Mouse (Mus musculus): ENCODE results near the gene Gm49368. TPM values are rescaled to one million over a fixed set of nuclear protein-coding genes. Genes with fewer than 3 reads are reported as not detected.

Gene Gm49368
- polyA plus RNA-seq, 1 experiment from 2014 or later: not detected

DNA sequence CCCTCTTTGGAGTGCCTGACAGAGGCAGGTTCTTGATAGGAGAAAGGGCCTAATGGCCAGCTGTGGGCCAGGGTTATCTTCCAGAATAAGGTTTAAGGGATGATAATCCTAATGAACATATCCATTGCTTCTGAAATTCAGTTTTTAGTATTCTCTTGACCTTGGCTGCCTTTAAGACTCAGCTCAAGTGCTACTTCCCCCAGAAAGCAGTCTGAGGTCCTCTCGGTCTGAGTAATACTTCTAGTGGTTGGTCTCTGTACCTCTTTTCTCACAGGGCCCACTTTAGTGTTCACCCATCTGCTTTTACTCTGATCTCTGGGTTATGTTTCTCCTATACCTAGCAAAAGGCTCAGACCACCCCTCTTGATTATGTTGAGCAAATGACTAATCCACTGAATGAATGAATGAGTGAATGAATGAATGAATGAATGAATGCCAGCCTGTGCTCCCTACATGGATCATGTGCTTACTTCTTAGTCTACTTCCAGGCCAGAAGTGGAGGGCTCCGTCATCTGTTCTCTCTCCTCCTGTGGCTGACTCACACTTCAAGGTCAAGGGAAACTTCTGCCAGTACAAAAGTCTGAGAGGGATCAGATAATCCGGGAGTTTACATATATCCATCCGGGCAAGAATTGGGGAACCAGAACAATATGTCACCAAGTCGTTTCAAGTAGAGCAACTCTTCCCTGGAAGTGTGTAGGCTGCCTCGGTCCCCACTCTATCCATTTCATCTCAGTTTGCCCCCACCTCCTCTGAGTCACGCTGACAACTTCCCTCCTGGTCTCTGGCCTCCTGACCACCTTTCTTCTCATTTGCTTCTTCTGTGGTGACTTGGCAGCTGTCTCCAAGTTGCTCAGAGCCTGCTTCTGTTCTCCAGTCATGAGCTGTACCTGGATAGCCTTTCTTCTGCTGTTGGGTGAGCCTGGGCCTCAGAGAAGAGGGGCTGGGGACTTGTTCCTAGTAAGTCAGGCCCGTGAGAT lies 66.5 kb downstream of the Gm49368 start, which contains the start of gene Itgax:
Itgax (plus strand) TSS at position 807 of the 980 bp plus-strand sequence.
- no peak for ATAC-seq (replicated peaks; ENCODE audit: insufficient number of reproducible peaks, low FRiP score, low TSS enrichment)
- no peaks in the 10 kb centered on the region for H3K36me3 ChIP-seq (ENCODE audit: control insufficient read depth, insufficient read depth, low read length)
- H3K4me3 ChIP-seq (ENCODE audit: low read depth, low read length): no peak within 1 kb of the TSS
- WGBS (ENCODE audit: insufficient replicate concordance): 56% methylated on average over 8 of the region's 8 CpGs
- H3K4me2 ChIP-seq: no peak within 1 kb of the TSS
- H3K4me1 ChIP-seq (ENCODE audit: control insufficient read depth, insufficient read depth, low read length): peaks cover 5% of the 10 kb centered on the region; the same call in 1 of the 2 replicates
- no peaks in the 10 kb centered on the region for H3K27me3 ChIP-seq (ENCODE audit: control insufficient read depth, insufficient read depth, low read length)
- H3K9me3 ChIP-seq (replicated peaks; ENCODE audit: control insufficient read depth, low read length): no peaks in the 10 kb centered on the region
- no peak within 1 kb of the TSS for H3K27ac ChIP-seq (ENCODE audit: low read depth, low read length)
- no peak within 1 kb of the TSS for H3K9ac ChIP-seq (ENCODE audit: low read depth, low read length)

DNA sequence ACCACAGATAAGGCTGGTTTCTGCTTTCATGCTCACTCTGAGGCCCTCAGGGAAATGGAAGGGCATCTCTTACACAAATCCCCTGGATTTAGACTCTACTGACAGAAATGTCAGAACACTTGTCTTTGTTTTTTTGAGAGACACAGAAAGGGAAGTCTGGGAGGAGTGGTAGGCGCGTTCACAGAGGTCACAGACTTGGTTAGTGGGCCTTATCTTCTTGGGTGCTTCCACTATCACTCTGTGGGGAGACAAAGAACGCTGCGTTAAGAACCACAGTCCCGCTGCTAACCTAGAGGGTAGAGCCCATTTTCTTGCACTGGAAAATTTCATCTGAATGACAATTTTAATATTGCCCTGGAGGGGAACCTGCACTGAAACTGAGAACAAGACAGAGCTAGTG lies 69.7 kb downstream of the Gm49368 start:
- H3K4me2 ChIP-seq: no peak overlapping the region
- 38% methylated on average over 5 of the region's 5 CpGs for WGBS (ENCODE audit: insufficient replicate concordance)
- H3K9me3 ChIP-seq (replicated peaks; ENCODE audit: control insufficient read depth, low read length): no peaks in the 10 kb centered on the region
- no peaks in the 10 kb centered on the region for H3K27me3 ChIP-seq (ENCODE audit: control insufficient read depth, insufficient read depth, low read length)
- no peak overlapping the region for H3K4me3 ChIP-seq (ENCODE audit: low read depth, low read length)
- no peaks in the 10 kb centered on the region for H3K36me3 ChIP-seq (ENCODE audit: control insufficient read depth, insufficient read depth, low read length)
- no peak overlapping the region for H3K27ac ChIP-seq (ENCODE audit: low read depth, low read length)
- no peak overlapping the region for H3K9ac ChIP-seq (ENCODE audit: low read depth, low read length)
- ATAC-seq (replicated peaks; ENCODE audit: insufficient number of reproducible peaks, low FRiP score, low TSS enrichment): no peak
- H3K4me1 ChIP-seq (ENCODE audit: control insufficient read depth, insufficient read depth, low read length): peaks cover 5% of the 10 kb centered on the region; the same call in 1 of the 2 replicates

DNA sequence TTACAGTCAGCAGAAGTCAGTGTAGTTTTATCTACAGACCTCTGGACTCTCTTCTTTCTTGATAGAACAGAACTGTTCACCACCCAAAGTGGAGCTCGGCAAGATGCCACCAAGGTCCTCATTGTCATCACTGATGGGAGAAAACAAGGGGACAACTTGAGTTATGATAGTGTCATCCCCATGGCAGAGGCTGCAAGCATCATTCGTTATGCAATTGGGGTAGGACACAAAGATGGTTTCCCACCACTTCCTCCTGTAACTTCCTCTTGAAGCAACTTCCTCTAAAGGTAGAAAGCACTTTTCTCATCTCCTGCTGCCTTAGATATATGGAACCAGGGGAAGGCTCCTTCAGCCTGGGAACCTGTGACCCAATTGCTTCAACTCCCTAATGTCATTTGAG lies 71.1 kb downstream of the Gm49368 start:
- no peaks in the 10 kb centered on the region for H3K4me1 ChIP-seq (ENCODE audit: control insufficient read depth, insufficient read depth, low read length)
- ATAC-seq (replicated peaks; ENCODE audit: insufficient number of reproducible peaks, low FRiP score, low TSS enrichment): no peak
- H3K4me2 ChIP-seq: no peak overlapping the region
- no peak overlapping the region for H3K27ac ChIP-seq (ENCODE audit: low read depth, low read length)
- no peak overlapping the region for H3K9ac ChIP-seq (ENCODE audit: low read depth, low read length)
- no peaks in the 10 kb centered on the region for H3K27me3 ChIP-seq (ENCODE audit: control insufficient read depth, insufficient read depth, low read length)
- WGBS (ENCODE audit: insufficient replicate concordance): 78% methylated on average over 2 of the region's 2 CpGs
- H3K36me3 ChIP-seq (ENCODE audit: control insufficient read depth, insufficient read depth, low read length): no peaks in the 10 kb centered on the region
- H3K4me3 ChIP-seq (ENCODE audit: low read depth, low read length): no peak overlapping the region
- H3K9me3 ChIP-seq (replicated peaks; ENCODE audit: control insufficient read depth, low read length): no peaks in the 10 kb centered on the region

DNA sequence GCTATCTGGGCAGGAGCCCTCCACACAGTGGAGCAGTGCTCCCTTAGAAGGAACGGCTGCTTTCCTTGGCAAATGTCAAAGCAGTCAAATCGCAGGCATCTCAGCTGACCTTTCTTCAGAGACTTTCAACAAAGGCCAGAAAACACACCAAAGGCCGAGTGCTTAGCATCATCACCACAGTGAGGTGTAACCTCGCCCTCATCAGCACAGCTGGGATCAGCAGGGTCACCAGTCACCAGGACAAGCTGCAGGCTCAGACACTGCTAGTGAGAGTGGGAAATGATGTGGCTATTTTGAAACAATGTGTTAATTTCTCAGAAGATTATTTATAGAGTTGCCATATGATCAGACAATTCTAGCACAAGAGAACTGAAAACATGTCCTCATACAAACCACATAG lies 74.4 kb downstream of the Gm49368 start:
- Histone ChIP-seq H3K9ac (ENCODE audit: low read depth, low read length) (no peak overlapping the region), H3K27me3 (ENCODE audit: control insufficient read depth, insufficient read depth, low read length) (no peaks in the 10 kb centered on the region), H3K4me3 (ENCODE audit: low read depth, low read length) (no peak overlapping the region), H3K36me3 (ENCODE audit: control insufficient read depth, insufficient read depth, low read length) (no peaks in the 10 kb centered on the region), H3K4me2 (no peak overlapping the region), H3K4me1 (ENCODE audit: control insufficient read depth, insufficient read depth, low read length) (no peaks in the 10 kb centered on the region), H3K27ac (ENCODE audit: low read depth, low read length) (no peak overlapping the region), H3K9me3 (replicated peaks; ENCODE audit: control insufficient read depth, low read length) (no peaks in the 10 kb centered on the region)
- 46% methylated on average over 4 of the region's 4 CpGs for WGBS (ENCODE audit: insufficient replicate concordance)
- no peak for ATAC-seq (replicated peaks; ENCODE audit: insufficient number of reproducible peaks, low FRiP score, low TSS enrichment)

DNA sequence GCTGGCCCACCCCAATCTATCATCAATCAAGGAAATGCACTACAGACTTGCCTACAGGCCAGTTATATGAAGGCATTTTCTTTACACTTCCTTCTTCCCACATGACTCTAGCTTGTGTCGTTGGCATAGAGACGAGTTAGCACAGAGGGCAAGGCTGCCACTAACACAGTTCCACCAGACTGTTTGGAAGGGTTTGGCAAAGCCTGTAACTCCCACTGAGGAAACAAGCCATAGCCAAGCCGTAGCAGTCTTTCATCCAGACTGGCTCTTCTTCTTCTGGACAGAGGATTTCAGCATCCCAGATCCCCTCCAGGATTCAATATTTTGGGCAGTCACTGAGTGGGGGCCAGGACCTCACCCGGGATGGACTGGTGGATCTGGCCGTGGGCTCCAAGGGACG lies 77.1 kb downstream of the Gm49368 start:
- Histone ChIP-seq H3K4me1 (ENCODE audit: control insufficient read depth, insufficient read depth, low read length) (no peaks in the 10 kb centered on the region), H3K9ac (ENCODE audit: low read depth, low read length) (no peak overlapping the region), H3K27me3 (ENCODE audit: control insufficient read depth, insufficient read depth, low read length) (no peaks in the 10 kb centered on the region), H3K36me3 (ENCODE audit: control insufficient read depth, insufficient read depth, low read length) (no peaks in the 10 kb centered on the region), H3K4me3 (ENCODE audit: low read depth, low read length) (no peak overlapping the region), H3K9me3 (replicated peaks; ENCODE audit: control insufficient read depth, low read length) (no peaks in the 10 kb centered on the region), H3K4me2 (no peak overlapping the region), H3K27ac (ENCODE audit: low read depth, low read length) (no peak overlapping the region)
- 89% methylated on average over 6 of the region's 6 CpGs for WGBS (ENCODE audit: insufficient replicate concordance)
- ATAC-seq (replicated peaks; ENCODE audit: insufficient number of reproducible peaks, low FRiP score, low TSS enrichment): no peak

DNA sequence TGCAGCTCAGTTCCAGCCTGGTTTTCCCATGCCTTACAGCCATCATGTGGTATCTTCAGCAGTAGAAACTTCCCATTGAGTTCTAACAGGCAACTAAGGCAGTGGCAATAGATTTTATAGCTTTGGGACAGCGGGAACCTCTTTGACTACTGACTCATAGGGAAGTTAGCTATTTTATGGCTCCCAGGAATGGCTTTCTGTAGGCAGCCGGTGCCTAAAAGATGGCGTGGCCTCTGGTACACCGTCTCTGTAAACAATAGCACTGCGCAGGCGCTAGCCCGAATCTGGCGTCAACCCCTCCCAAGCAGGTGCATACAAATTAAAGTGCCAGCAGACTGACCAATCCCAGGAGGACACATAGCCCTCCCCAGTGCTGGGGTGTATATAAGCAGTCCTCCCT lies 88.5 kb downstream of the Gm49368 start:
- 85% methylated on average over 8 of the region's 8 CpGs for WGBS (ENCODE audit: insufficient replicate concordance)
- no peaks in the 10 kb centered on the region for H3K27me3 ChIP-seq (ENCODE audit: control insufficient read depth, insufficient read depth, low read length)
- no peak overlapping the region for H3K4me3 ChIP-seq (ENCODE audit: low read depth, low read length)
- no peaks in the 10 kb centered on the region for H3K4me1 ChIP-seq (ENCODE audit: control insufficient read depth, insufficient read depth, low read length)
- no peak overlapping the region for H3K9ac ChIP-seq (ENCODE audit: low read depth, low read length)
- ATAC-seq (replicated peaks; ENCODE audit: insufficient number of reproducible peaks, low FRiP score, low TSS enrichment): no peak
- H3K36me3 ChIP-seq (ENCODE audit: control insufficient read depth, insufficient read depth, low read length): no peaks in the 10 kb centered on the region
- no peak overlapping the region for H3K27ac ChIP-seq (ENCODE audit: low read depth, low read length)
- H3K9me3 ChIP-seq (replicated peaks; ENCODE audit: control insufficient read depth, low read length): no peaks in the 10 kb centered on the region
- no peak overlapping the region for H3K4me2 ChIP-seq

DNA sequence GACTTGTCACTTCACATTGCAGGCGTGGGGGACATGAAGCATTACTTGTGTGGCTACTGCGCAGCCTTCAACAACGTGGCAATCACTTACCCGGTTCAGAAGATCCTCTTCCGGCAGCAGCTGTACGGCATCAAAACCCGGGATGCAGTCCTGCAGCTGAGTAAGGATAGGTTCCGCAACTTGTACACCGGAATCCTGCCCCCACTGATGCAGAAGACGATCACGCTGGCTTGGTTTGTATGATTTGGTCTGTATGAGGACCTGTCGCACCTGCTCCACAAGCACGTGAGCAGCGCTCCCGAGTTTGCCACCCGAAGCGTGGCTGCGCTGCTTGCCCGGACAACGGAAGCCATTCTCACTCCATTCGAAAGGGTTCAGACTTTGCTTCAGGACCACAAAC lies 91.6 kb downstream of the Gm49368 start, which contains the start of gene Itgad:
Itgad (plus strand) TSS at position 301 of the 400 bp plus-strand sequence.
- peak within 1 kb of the TSS; percentile 50 for H3K4me2 ChIP-seq
- WGBS (ENCODE audit: insufficient replicate concordance): 85% methylated on average over 21 of the region's 21 CpGs
- ATAC-seq (replicated peaks; ENCODE audit: insufficient number of reproducible peaks, low FRiP score, low TSS enrichment): no peak
- no peaks in the 10 kb centered on the region for H3K4me1 ChIP-seq (ENCODE audit: control insufficient read depth, insufficient read depth, low read length)
- H3K27me3 ChIP-seq (ENCODE audit: control insufficient read depth, insufficient read depth, low read length): no peaks in the 10 kb centered on the region
- no peaks in the 10 kb centered on the region for H3K36me3 ChIP-seq (ENCODE audit: control insufficient read depth, insufficient read depth, low read length)
- no peak within 1 kb of the TSS for H3K27ac ChIP-seq (ENCODE audit: low read depth, low read length)
- no peaks in the 10 kb centered on the region for H3K9me3 ChIP-seq (replicated peaks; ENCODE audit: control insufficient read depth, low read length)
- H3K9ac ChIP-seq (ENCODE audit: low read depth, low read length): no peak within 1 kb of the TSS
- no peak within 1 kb of the TSS for H3K4me3 ChIP-seq (ENCODE audit: low read depth, low read length)

DNA sequence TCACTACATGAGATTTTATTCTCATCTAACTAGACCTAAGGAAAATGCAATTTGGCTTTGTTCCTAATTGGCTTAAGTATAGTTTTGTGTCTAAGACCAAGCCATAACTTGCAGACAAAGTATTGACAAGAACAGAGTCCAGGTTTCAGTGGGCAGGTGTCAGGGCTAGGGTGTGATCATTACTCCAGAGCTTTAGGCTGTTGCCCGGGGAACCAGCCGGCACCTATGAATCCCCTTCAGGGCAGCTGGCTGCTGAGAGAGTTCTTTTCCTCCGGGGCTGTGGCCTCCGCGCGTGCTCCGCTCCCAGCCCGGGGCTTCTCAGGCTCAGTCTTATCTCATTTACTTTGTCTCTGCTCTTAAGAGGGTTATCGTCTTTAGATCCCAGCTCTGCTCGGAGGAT lies 92.4 kb downstream of the Gm49368 start:
- no peaks in the 10 kb centered on the region for H3K4me1 ChIP-seq (ENCODE audit: control insufficient read depth, insufficient read depth, low read length)
- peak overlapping the region; percentile 50 for H3K4me2 ChIP-seq
- no peak overlapping the region for H3K4me3 ChIP-seq (ENCODE audit: low read depth, low read length)
- no peaks in the 10 kb centered on the region for H3K27me3 ChIP-seq (ENCODE audit: control insufficient read depth, insufficient read depth, low read length)
- no peak for ATAC-seq (replicated peaks; ENCODE audit: insufficient number of reproducible peaks, low FRiP score, low TSS enrichment)
- no peaks in the 10 kb centered on the region for H3K36me3 ChIP-seq (ENCODE audit: control insufficient read depth, insufficient read depth, low read length)
- WGBS (ENCODE audit: insufficient replicate concordance): 24% methylated on average over 10 of the region's 10 CpGs
- H3K27ac ChIP-seq (ENCODE audit: low read depth, low read length): no peak overlapping the region
- H3K9me3 ChIP-seq (replicated peaks; ENCODE audit: control insufficient read depth, low read length): no peaks in the 10 kb centered on the region
- H3K9ac ChIP-seq (ENCODE audit: low read depth, low read length): no peak overlapping the region

All from heart, embryonic 11.5 days (tissue).